Mouse (Mus musculus) testis, adult 2 months (tissue): ENCODE data around the gene Triap1.

Experiments
- CTCF ChIP-seq: fragments of 200-500 bp; IDR thresholded peaks from 2 replicates; pipeline ENCODE4 v1.5.1; 2012; ENCODE audit warnings: low read depth, mild to moderate bottlenecking, inconsistent platforms, low read length, moderate library complexity; ENCODE audit not compliant: control insufficient read depth, insufficient read depth, insufficient replicate concordance
- POLR2A ChIP-seq: fragments of 200-500 bp; IDR thresholded peaks from 2 replicates; pipeline ENCODE4 v1.6.1; 2012; ENCODE audit warnings: low read depth, mild to moderate bottlenecking, inconsistent platforms, low read length, moderate library complexity; ENCODE audit not compliant: control insufficient read depth

GRCm38 (mm10) chr5:115362819-115363714 is 22.0 kb downstream of the Triap1 start:
- no peak for TF ChIP-seq CTCF
- TF ChIP-seq POLR2A = no peak
